Mouse (Mus musculus) ES-E14 (cell line): ENCODE data around the gene Herc6.

Source experiments
- CHD2 ChIP-seq: IDR thresholded peaks from 2 replicates; pipeline ENCODE4 v1.6.1; 2014; ENCODE audit warnings: mild to moderate bottlenecking, low read depth, low read length, inconsistent platforms
- HCFC1 ChIP-seq: IDR thresholded peaks from 2 replicates; pipeline ENCODE4 v1.6.1; 2012; ENCODE audit warnings: low read length, inconsistent platforms, borderline replicate concordance; ENCODE audit not compliant: insufficient read depth
- MAFK ChIP-seq: IDR thresholded peaks from 2 replicates; pipeline ENCODE4 v1.6.1; 2014; ENCODE audit warnings: mild to moderate bottlenecking, low read depth, low read length, inconsistent platforms; ENCODE audit not compliant: insufficient read depth
- ZC3H11A ChIP-seq: IDR thresholded peaks from 2 replicates; pipeline ENCODE4 v1.6.1; 2012; ENCODE audit warnings: low read depth, mild to moderate bottlenecking, inconsistent platforms, low read length, borderline replicate concordance
- ZNF384 ChIP-seq: IDR thresholded peaks from 2 replicates; pipeline ENCODE4 v1.6.1; 2012; ENCODE audit warnings: low read depth, low read length, inconsistent platforms

DNA sequence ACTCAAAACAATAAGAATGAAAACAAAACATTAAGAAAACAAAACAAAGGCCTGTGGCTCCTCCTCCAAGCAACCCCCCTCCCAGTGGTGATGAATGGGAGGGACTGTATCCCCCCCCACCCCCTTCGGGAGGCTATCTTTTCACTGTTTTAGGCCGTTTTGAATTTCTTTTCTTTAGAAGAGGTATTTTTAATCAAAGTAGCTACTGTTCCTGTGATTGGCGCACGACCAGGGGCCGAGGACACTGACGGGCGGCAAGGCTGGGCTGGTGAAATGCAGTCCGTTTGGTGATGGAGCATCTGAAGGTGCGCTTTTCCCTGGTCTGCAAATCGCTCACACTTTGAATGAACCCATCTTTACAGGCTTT, 121.6 kb downstream of the Herc6 start, which contains the start of gene Lancl2:
- no peak for TF ChIP-seq ZNF384
- TF ChIP-seq CHD2: no peak
- no peak for TF ChIP-seq MAFK
- TF ChIP-seq HCFC1: no peak
- TF ChIP-seq ZC3H11A: no peak
